ENCODE assay signal across 9 mouse cellular contexts in genomic region chr19:8567104-8567880, GRCm38 (mm10). TPM values are rescaled to one million over a fixed set of nuclear protein-coding genes. Genes with fewer than 3 reads are reported as not detected.
A peak's percentile ranks its signal among the peaks of the same experiment; 100 is the strongest.
DNase-seq lines count a peak whose midpoint lies in the region; ATAC-seq and TF ChIP-seq lines count a peak whose summit lies in the region.
"Had no signal": no experiment of that assay in that cellular context is flagged by ENCODE, and none has a peak within 500 bp of the region (broad histone marks: within the 10 kb centered on the region; RNA-seq: fewer than 3 reads in every experiment).

No protein-coding gene starts in this region.

- peaks cover 20% of the 10 kb centered on the region for H3K27me3 ChIP-seq in Patski
- H3K27me3 ChIP-seq in heart, embryonic 10.5 days (ENCODE audit: insufficient read depth, poor library complexity, severe bottlenecking), result no peaks in the 10 kb centered on the region

- intact Hi-C loops in gastrocnemius, postnatal 14 days (cut with DNase I; ENCODE audit: low total_unique reads), result no loop called here
- intact Hi-C loops in gastrocnemius, postnatal 36 days (cut with DNase I), result no loop called here

- WGBS in heart, embryonic 10.5 days, result 48% methylated on average over 13 of the region's 13 CpGs

- H3K4me1 ChIP-seq in heart, embryonic 10.5 days, result peaks cover 21% of the 10 kb centered on the region

- DNase-seq in gastrocnemius, postnatal 14 days, result peak; percentile 15
- DNase-seq in gastrocnemius, postnatal 36 days, result no peak
- peak; percentile 60 for DNase-seq in 416B (ENCODE audit: low read depth)
- DNase-seq in Patski (ENCODE audit: low read depth, low spot score), result no peak
- peak; percentile 71 for DNase-seq in heart, embryonic 10.5 days (ENCODE audit: low spot score)
- DNase-seq in kidney, postnatal 4 days, result peak; percentile 74 to 80
- peak; percentile 62 to 65 for DNase-seq in right cerebral cortex, adult 2 months (ENCODE audit: low spot score in 2 of 2)

- no peaks in the 10 kb centered on the region for H3K36me3 ChIP-seq in heart, embryonic 10.5 days

- TF ChIP-seq CTCF in Patski (IDR thresholded peaks at IDR 0.05), result peak; percentile 59

- POLR2A ChIA-PET in Patski (lab: Charles Lee), result interaction anchor here (0.7 kb wide), 1 partner anchor 44 kb away, joined by 3 read pairs; no protein-coding TSS in a partner anchor

- H3K27ac ChIP-seq in heart, embryonic 10.5 days, result no peak overlapping the region

- no peaks in the 10 kb centered on the region for H3K9me3 ChIP-seq in heart, embryonic 10.5 days

- H3K4me3 ChIP-seq in heart, embryonic 10.5 days, result no peak overlapping the region

- ATAC-seq in Patski, result no peak
- no peak for ATAC-seq in monocyte, adult 5-6 weeks (replicated peaks; ENCODE audit: insufficient number of reproducible peaks, low FRiP score, low TSS enrichment, poor library complexity, severe bottlenecking)

- in situ Hi-C loops in Patski (cut with MboI; ENCODE audit: low pct_unique_long_range_greater_than_20kb), result no loop called here

- CTCF ChIA-PET in Patski (lab: Charles Lee), result interaction anchor here (0.9 to 1.4 kb wide), 2 partner anchors 23 to 116 kb away, joined by 3 to 4 read pairs; no protein-coding TSS in a partner anchor

RNA-seq across cellular contexts. Expression of gene Slc22a8, which starts 23.8 kb away (rescaled TPM):
- total RNA-seq in gastrocnemius, postnatal 14 days (2021), result not detected
- not detected for total RNA-seq in gastrocnemius, postnatal 36 days (2021)
- not detected for polyA plus RNA-seq in Patski (2021)
- polyA plus RNA-seq in heart, embryonic 10.5 days (2016; fragmentation: Nextera tagmentation; extraction: Ambion mirVana), result 0.23 and 0.48 TPM in 2 replicates
- 0.21 TPM in 1 of 3 replicates, not detected in the others for total RNA-seq in monocyte, adult 5-6 weeks (2017)
- total RNA-seq: neutrophil, adult 5-6 weeks had no signal

RNA-seq across cellular contexts. Expression of gene Slc22a6, which starts 50.5 kb away (rescaled TPM):
- total RNA-seq in gastrocnemius, postnatal 14 days (2021), result not detected
- total RNA-seq in gastrocnemius, postnatal 36 days (2021), result not detected
- polyA plus RNA-seq in Patski (2021), result not detected
- polyA plus RNA-seq in heart, embryonic 10.5 days (2016; fragmentation: Nextera tagmentation; extraction: Ambion mirVana), result 0.04 TPM in 1 of 2 replicates, not detected in the other
- not detected in 3 replicates for total RNA-seq in monocyte, adult 5-6 weeks (2017)
- total RNA-seq: neutrophil, adult 5-6 weeks had no signal

Comparison
In these comparisons a context has a peak if more than half of its experiments do, and no peak if none do; other contexts are left out.
1. DNase-seq: peak in gastrocnemius, postnatal 14 days (single experiment), 416B (single experiment), heart, embryonic 10.5 days (single experiment), kidney, postnatal 4 days (2 of 2) and right cerebral cortex, adult 2 months (2 of 2); none in gastrocnemius, postnatal 36 days (0 of 2) and Patski (single experiment).